8 mouse cellular contexts compared by ENCODE assay signal in genomic region chr9:7837806-7838440, GRCm38 (mm10). TPM values are rescaled to one million over a fixed set of nuclear protein-coding genes. Genes with fewer than 3 reads are reported as not detected.
A peak's percentile ranks its signal among the peaks of the same experiment; 100 is the strongest.
DNase-seq lines count a peak whose midpoint lies in the region; ATAC-seq and TF ChIP-seq lines count a peak whose summit lies in the region.

No protein-coding gene starts in this region.

- ATAC-seq in lung, embryonic 14.5 days (ENCODE audit: insufficient read depth): peak; percentile 5; the same call in 1 of the 2 replicates
- peak; percentile 29 for ATAC-seq in forebrain, embryonic 14.5 days
- ATAC-seq in limb, embryonic 12.5 days (ENCODE audit: insufficient number of reproducible peaks, insufficient read depth, low FRiP score, low TSS enrichment, low read depth): no peak
- ATAC-seq in neural tube, embryonic 15.5 days (ENCODE audit: low FRiP score): peak; percentile 46

- no peak for TF ChIP-seq CTCF in lung, embryonic 14.5 days (IDR thresholded peaks at IDR 0.05; ENCODE audit: low read depth)

- peak overlapping the region; percentile 83 for H3K4me2 ChIP-seq in lung, embryonic 14.5 days
- H3K4me2 ChIP-seq in forebrain, embryonic 14.5 days (ENCODE audit: low read length): peak overlapping the region; percentile 76
- H3K4me2 ChIP-seq in limb, embryonic 12.5 days: peak overlapping the region; percentile 65
- peak overlapping the region; percentile 73 for H3K4me2 ChIP-seq in neural tube, embryonic 15.5 days

- peaks cover 7% of the 10 kb centered on the region; the same call in 1 of the 2 replicates for H3K4me1 ChIP-seq in lung, embryonic 14.5 days (ENCODE audit: insufficient read depth)
- peaks cover 10% of the 10 kb centered on the region for H3K4me1 ChIP-seq in forebrain, embryonic 14.5 days (ENCODE audit: control insufficient read depth, insufficient read depth, low read length)
- peaks cover 11% of the 10 kb centered on the region for H3K4me1 ChIP-seq in limb, embryonic 12.5 days (replicated peaks)
- peaks cover 23% of the 10 kb centered on the region for H3K4me1 ChIP-seq in neural tube, embryonic 15.5 days

- H3K27me3 ChIP-seq in lung, embryonic 14.5 days (ENCODE audit: insufficient read depth, low read length): no peaks in the 10 kb centered on the region
- H3K27me3 ChIP-seq in forebrain, embryonic 14.5 days (replicated peaks; ENCODE audit: control insufficient read depth, insufficient read depth, low read length): no peaks in the 10 kb centered on the region
- no peaks in the 10 kb centered on the region for H3K27me3 ChIP-seq in limb, embryonic 12.5 days
- no peaks in the 10 kb centered on the region for H3K27me3 ChIP-seq in neural tube, embryonic 15.5 days (replicated peaks)

- no peaks in the 10 kb centered on the region for H3K9me3 ChIP-seq in lung, embryonic 14.5 days (ENCODE audit: low read depth, low read length)
- H3K9me3 ChIP-seq in forebrain, embryonic 14.5 days (replicated peaks; ENCODE audit: control insufficient read depth, low read length): no peaks in the 10 kb centered on the region
- H3K9me3 ChIP-seq in limb, embryonic 12.5 days: no peaks in the 10 kb centered on the region
- H3K9me3 ChIP-seq in neural tube, embryonic 15.5 days (replicated peaks): no peaks in the 10 kb centered on the region

- peak; percentile 61 for DNase-seq in lung, embryonic 14.5 days
- DNase-seq in lung, postnatal 4 days: no peak
- peak; percentile 40 for DNase-seq in adrenal gland, postnatal 10 days
- DNase-seq in forebrain, embryonic 14.5 days (ENCODE audit: low spot score): peak; percentile 58
- DNase-seq in left cerebral cortex, postnatal 10 days (ENCODE audit: extremely low spot score in 1 of 2, low spot score in 2 of 2): no peak
- DNase-seq in gastrocnemius, postnatal 36 days: no peak

- peak overlapping the region; percentile 99 for H3K27ac ChIP-seq in lung, embryonic 14.5 days (ENCODE audit: low read depth)
- peak overlapping the region; percentile 98 for H3K27ac ChIP-seq in forebrain, embryonic 14.5 days (ENCODE audit: low read depth, low read length)
- H3K27ac ChIP-seq in limb, embryonic 12.5 days: peak overlapping the region; percentile 99
- peak overlapping the region; percentile 99 for H3K27ac ChIP-seq in neural tube, embryonic 15.5 days (replicated peaks)

- H3K36me3 ChIP-seq in lung, embryonic 14.5 days (ENCODE audit: insufficient read depth): peaks cover 15% of the 10 kb centered on the region; the same call in 1 of the 2 replicates
- peaks cover 12% of the 10 kb centered on the region for H3K36me3 ChIP-seq in forebrain, embryonic 14.5 days (ENCODE audit: control insufficient read depth, insufficient read depth, low read length)
- H3K36me3 ChIP-seq in limb, embryonic 12.5 days: peaks cover 20% of the 10 kb centered on the region
- H3K36me3 ChIP-seq in neural tube, embryonic 15.5 days: peaks cover 5% of the 10 kb centered on the region; the same call in 1 of the 2 replicates

- WGBS in lung, embryonic 14.5 days: 11% methylated on average over 14 of the region's 14 CpGs
- 16% methylated on average over 14 of the region's 14 CpGs for WGBS in forebrain, embryonic 14.5 days
- 16% methylated on average over 14 of the region's 14 CpGs for WGBS in limb, embryonic 12.5 days
- WGBS in neural tube, embryonic 15.5 days: 8% methylated on average over 14 of the region's 14 CpGs

- H3K4me3 ChIP-seq in lung, embryonic 14.5 days (ENCODE audit: low read depth, low read length): peak overlapping the region; percentile 73
- peak overlapping the region; percentile 64 for H3K4me3 ChIP-seq in forebrain, embryonic 14.5 days (ENCODE audit: low read depth, low read length)
- peak overlapping the region; percentile 59 for H3K4me3 ChIP-seq in limb, embryonic 12.5 days (replicated peaks)
- H3K4me3 ChIP-seq in neural tube, embryonic 15.5 days (replicated peaks): peak overlapping the region; percentile 79

- intact Hi-C loops in left cerebral cortex, postnatal 10 days (cut with DNase I): no loop called here
- intact Hi-C loops in gastrocnemius, postnatal 36 days (cut with DNase I): loop anchor here (2.0 kb wide), 1 partner anchor 73 kb away; the partner anchor contains the start of gene Tmem123

- peak overlapping the region; percentile 89 for H3K9ac ChIP-seq in lung, embryonic 14.5 days
- H3K9ac ChIP-seq in forebrain, embryonic 14.5 days (ENCODE audit: low read length): peak overlapping the region; percentile 86
- peak overlapping the region; percentile 82 for H3K9ac ChIP-seq in limb, embryonic 12.5 days (replicated peaks)
- peak overlapping the region; percentile 91 for H3K9ac ChIP-seq in neural tube, embryonic 15.5 days (replicated peaks)

RNA-seq across cellular contexts. Expression of gene Birc2, which starts 1.1 kb away (rescaled TPM):
- 36.2 and 37.3 TPM in 2 replicates for polyA plus RNA-seq in lung, embryonic 14.5 days (2014; fragmentation: Nextera tagmentation; extraction: Ambion mirVana)
- total RNA-seq in adrenal gland, postnatal 10 days (2021): 10 to 100 TPM; 39.4 to 46.3 TPM
- 52.8 and 58.5 TPM in 2 replicates for polyA plus RNA-seq in forebrain, embryonic 14.5 days (2014; fragmentation: Nextera tagmentation; extraction: Ambion mirVana)
- 43.9 and 48.7 TPM in 2 replicates for polyA plus RNA-seq in limb, embryonic 12.5 days (2016; fragmentation: Nextera tagmentation; extraction: Ambion mirVana)
- 37.8 and 40.2 TPM in 2 replicates for polyA plus RNA-seq in neural tube, embryonic 15.5 days (2015; fragmentation: Nextera tagmentation; extraction: Ambion mirVana)
- total RNA-seq in left cerebral cortex, postnatal 10 days (2021): 10 to 100 TPM; 28.4 to 28.6 TPM
- 10 to 100 TPM; 18.1 to 21.0 TPM for total RNA-seq in gastrocnemius, postnatal 36 days (2021)

RNA-seq across cellular contexts. Expression of gene Birc3, which starts 35.1 kb away (rescaled TPM):
- polyA plus RNA-seq in lung, embryonic 14.5 days (2014; fragmentation: Nextera tagmentation; extraction: Ambion mirVana): 5.6 and 7.9 TPM in 2 replicates
- total RNA-seq in adrenal gland, postnatal 10 days (2021): 10 to 100 TPM; 22.2 to 22.7 TPM
- polyA plus RNA-seq in forebrain, embryonic 14.5 days (2014; fragmentation: Nextera tagmentation; extraction: Ambion mirVana): 1.3 and 1.9 TPM in 2 replicates
- 6.8 and 7.9 TPM in 2 replicates for polyA plus RNA-seq in limb, embryonic 12.5 days (2016; fragmentation: Nextera tagmentation; extraction: Ambion mirVana)
- 2.2 and 6.5 TPM in 2 replicates for polyA plus RNA-seq in neural tube, embryonic 15.5 days (2015; fragmentation: Nextera tagmentation; extraction: Ambion mirVana)
- total RNA-seq in left cerebral cortex, postnatal 10 days (2021): 1 to 10 TPM; 2.2 to 2.4 TPM
- total RNA-seq in gastrocnemius, postnatal 36 days (2021): 1 to 10 TPM; 5.0 to 5.3 TPM

Comparison
In these comparisons a context has a peak if more than half of its experiments do, and no peak if none do; other contexts are left out.
1. DNase-seq: peak in lung, embryonic 14.5 days (single experiment), adrenal gland, postnatal 10 days (single experiment) and forebrain, embryonic 14.5 days (single experiment); none in lung, postnatal 4 days (0 of 2), left cerebral cortex, postnatal 10 days (0 of 2) and gastrocnemius, postnatal 36 days (0 of 2).
2. Peak in every context shown above with its lines, with median percentiles within 50 percentile points of each other: H3K27ac ChIP-seq, H3K4me2 ChIP-seq, H3K4me3 ChIP-seq and H3K9ac ChIP-seq.